Mouse (Mus musculus) bone marrow macrophage, adult 2 months (primary cell): ENCODE data around the gene Nhlrc2. TPM values are rescaled to one million over a fixed set of nuclear protein-coding genes. Genes with fewer than 3 reads are reported as not detected.

Experiments
- H3K27ac ChIP-seq: 2 replicates; pipeline ENCODE4 v1.5.1; 2012; ENCODE audit warnings: low read depth, low read length; ENCODE audit not compliant: insufficient read depth
- H3K4me1 ChIP-seq: 2 replicates; pipeline ENCODE4 v1.6.1; 2012; ENCODE audit warnings: low read length; ENCODE audit not compliant: control insufficient read depth, insufficient read depth
- H3K4me3 ChIP-seq: 2 replicates; pipeline ENCODE4 v1.5.1; 2012; ENCODE audit warnings: mild to moderate bottlenecking, low read length, moderate library complexity; ENCODE audit not compliant: insufficient read depth
- CTCF ChIP-seq: IDR thresholded peaks from 2 replicates; pipeline ENCODE4 v1.5.1; 2012; ENCODE audit warnings: low read depth, mild to moderate bottlenecking, low read length, moderate library complexity
- POLR2A ChIP-seq: IDR thresholded peaks from 2 replicates; pipeline ENCODE4 v1.6.1; 2012; ENCODE audit warnings: mild to moderate bottlenecking, low read depth, low read length, borderline replicate concordance
- polyA plus RNA-seq: library from polyadenylated mRNA; stranded (reverse); fragments of >200 nt; gene quantifications from 2 replicates; pipeline ENCODE4 v1.2.4, GENCODE M21; 2012; ENCODE audit not compliant: missing spikeins, insufficient read depth, insufficient read length

Gene Nhlrc2
- polyA plus RNA-seq, 1 experiment: 11.3 TPM

- Histone ChIP-seq H3K4me1 (no peaks in the 10 kb centered on the region), H3K4me3 (no peak overlapping the region), H3K27ac (no peak overlapping the region)
- no peak for TF ChIP-seq POLR2A
- TF ChIP-seq CTCF: no peak
Observed at GRCm38 (mm10) chr19:56618845-56619244, 70.8 kb downstream of the Nhlrc2 start.

- TF ChIP-seq CTCF (no peak), POLR2A (no peak)
- H3K27ac ChIP-seq: no peak overlapping the region
- no peaks in the 10 kb centered on the region for H3K4me1 ChIP-seq
- H3K4me3 ChIP-seq: no peak overlapping the region
Observed at GRCm38 (mm10) chr19:56619546-56619945, 71.5 kb downstream of the Nhlrc2 start.

GRCm38 (mm10) chr19:56621876-56622275 is 73.8 kb downstream of the Nhlrc2 start:
- Histone ChIP-seq H3K4me1 (no peaks in the 10 kb centered on the region), H3K27ac (no peak overlapping the region), H3K4me3 (no peak overlapping the region)
- TF ChIP-seq CTCF: no peak
- TF ChIP-seq POLR2A: no peak

GRCm38 (mm10) chr19:56627881-56628472 is 79.9 kb downstream of the Nhlrc2 start:
- no peak overlapping the region for H3K4me3 ChIP-seq
- H3K27ac ChIP-seq: no peak overlapping the region
- H3K4me1 ChIP-seq: no peaks in the 10 kb centered on the region
- TF ChIP-seq POLR2A (no peak), CTCF (no peak)

GRCm38 (mm10) chr19:56629647-56630046 is 81.6 kb downstream of the Nhlrc2 start:
- no peak overlapping the region for H3K4me3 ChIP-seq
- H3K4me1 ChIP-seq: no peaks in the 10 kb centered on the region
- TF ChIP-seq CTCF (no peak), POLR2A (no peak)
- H3K27ac ChIP-seq: no peak overlapping the region

- Histone ChIP-seq H3K27ac (no peak overlapping the region), H3K4me3 (no peak overlapping the region), H3K4me1 (no peaks in the 10 kb centered on the region)
- no peak for TF ChIP-seq POLR2A
- no peak for TF ChIP-seq CTCF
Observed at GRCm38 (mm10) chr19:56631017-56631416, 83.0 kb downstream of the Nhlrc2 start.

- Histone ChIP-seq H3K4me3 (no peak overlapping the region), H3K27ac (no peak overlapping the region), H3K4me1 (no peaks in the 10 kb centered on the region)
- TF ChIP-seq POLR2A (no peak), CTCF (no peak)
Observed at GRCm38 (mm10) chr19:56631451-56631901, 83.4 kb downstream of the Nhlrc2 start.

- Histone ChIP-seq H3K27ac (no peak overlapping the region), H3K4me3 (no peak overlapping the region), H3K4me1 (no peaks in the 10 kb centered on the region)
- TF ChIP-seq CTCF (no peak), POLR2A (no peak)
Observed at GRCm38 (mm10) chr19:56637035-56637683, 89.1 kb downstream of the Nhlrc2 start.

- Histone ChIP-seq H3K27ac (no peak overlapping the region), H3K4me3 (no peak overlapping the region), H3K4me1 (no peaks in the 10 kb centered on the region)
- no peak for TF ChIP-seq POLR2A
- TF ChIP-seq CTCF: no peak
Observed at GRCm38 (mm10) chr19:56637684-56638049, 89.6 kb downstream of the Nhlrc2 start.

- H3K4me1 ChIP-seq: no peaks in the 10 kb centered on the region
- H3K4me3 ChIP-seq: no peak overlapping the region
- TF ChIP-seq POLR2A: no peak
- no peak for TF ChIP-seq CTCF
- no peak overlapping the region for H3K27ac ChIP-seq
Observed at GRCm38 (mm10) chr19:56647451-56648120, 99.5 kb downstream of the Nhlrc2 start.
